Mouse (Mus musculus) c-Kit-negative CD71-positive TER-119-positive erythroid progenitor cells, embryonic 14.5 days (primary cell): Measurements from ENCODE around the gene Xylb.
"Not testable (repeated sequence)": the region's sequence is repeated elsewhere in the genome, so short reads cannot be mapped to it uniquely, and the experiment has no call there.

ENCODE experiments used
- DNase-seq: peaks from one replicate; pipeline ENCODE4 v3.0.0-alpha.2; 2013; ENCODE audit warnings: low read depth, low spot score

The Xylb gene

GRCm38 (mm10) chr9:119340909-119341816 is 16.0 kb upstream of the Xylb start, which contains the start of gene Myd88:
Gene Myd88, minus strand, starts transcription at chr9:119341411.
- DNase-seq: peak; percentile 68

- no peak for DNase-seq
Measured at GRCm38 (mm10) chr9:119342728-119343127, 14.5 kb upstream of the Xylb start.

- DNase-seq: no peak
Measured at GRCm38 (mm10) chr9:119346376-119346775, 10.8 kb upstream of the Xylb start.

- no peak for DNase-seq
Measured at GRCm38 (mm10) chr9:119350531-119350930, 6.7 kb upstream of the Xylb start.

- no peak for DNase-seq
Measured at GRCm38 (mm10) chr9:119350947-119351705, 6.1 kb upstream of the Xylb start.

- peak; percentile 40 for DNase-seq
Measured at GRCm38 (mm10) chr9:119352060-119352459, 5.1 kb upstream of the Xylb start.

GRCm38 (mm10) chr9:119353926-119354325 is 3.3 kb upstream of the Xylb start:
- DNase-seq: no peak

- DNase-seq: no peak
Measured at GRCm38 (mm10) chr9:119355943-119356342, 1.2 kb upstream of the Xylb start.

GRCm38 (mm10) chr9:119358058-119358429 is 863 bp downstream of the Xylb start:
- no peak for DNase-seq

GRCm38 (mm10) chr9:119361416-119361815 is 4.2 kb downstream of the Xylb start:
- no peak for DNase-seq

- DNase-seq: no peak
Measured at GRCm38 (mm10) chr9:119363229-119363628, 6.0 kb downstream of the Xylb start.

GRCm38 (mm10) chr9:119365284-119365683 is 8.1 kb downstream of the Xylb start, which contains the start of gene Slc22a14:
Gene Slc22a14, minus strand, starts transcription at chr9:119365553.
- DNase-seq: no peak

GRCm38 (mm10) chr9:119368367-119368766 is 11.2 kb downstream of the Xylb start:
- no peak for DNase-seq

- DNase-seq: not testable (repeated sequence)
Measured at GRCm38 (mm10) chr9:119370770-119371169, 13.6 kb downstream of the Xylb start.

GRCm38 (mm10) chr9:119371251-119371650 is 14.1 kb downstream of the Xylb start:
- DNase-seq: no peak

GRCm38 (mm10) chr9:119375008-119375407 is 17.8 kb downstream of the Xylb start:
- no peak for DNase-seq

- no peak for DNase-seq
Measured at GRCm38 (mm10) chr9:119375556-119375955, 18.4 kb downstream of the Xylb start.

GRCm38 (mm10) chr9:119378231-119378630 is 21.1 kb downstream of the Xylb start:
- no peak for DNase-seq

- no peak for DNase-seq
Measured at GRCm38 (mm10) chr9:119382603-119383002, 25.4 kb downstream of the Xylb start.

GRCm38 (mm10) chr9:119388956-119389355 is 31.8 kb downstream of the Xylb start:
- no peak for DNase-seq

- no peak for DNase-seq
Measured at GRCm38 (mm10) chr9:119390214-119390613, 33.0 kb downstream of the Xylb start.

- no peak for DNase-seq
Measured at GRCm38 (mm10) chr9:119394808-119395207, 37.6 kb downstream of the Xylb start.
